Mouse (Mus musculus) ovary, adult 18-20 months (tissue): ENCODE measurements around the gene Ghrh.
"Not testable (repeated sequence)": the region's sequence is repeated elsewhere in the genome, so short reads cannot be mapped to it uniquely, and the experiment has no call there.

Source experiments
- DNase-seq: peaks from one replicate; pipeline ENCODE4 v3.0.0; 2022; ENCODE audit warnings: low spot score, mixed read lengths

Gene Ghrh

GRCm38 (mm10) chr2:157347361-157348159 is at the start of gene Ghrh:
TSS of gene Ghrh (minus strand) at chr2:157347506.
- DNase-seq: no peak

DNA sequence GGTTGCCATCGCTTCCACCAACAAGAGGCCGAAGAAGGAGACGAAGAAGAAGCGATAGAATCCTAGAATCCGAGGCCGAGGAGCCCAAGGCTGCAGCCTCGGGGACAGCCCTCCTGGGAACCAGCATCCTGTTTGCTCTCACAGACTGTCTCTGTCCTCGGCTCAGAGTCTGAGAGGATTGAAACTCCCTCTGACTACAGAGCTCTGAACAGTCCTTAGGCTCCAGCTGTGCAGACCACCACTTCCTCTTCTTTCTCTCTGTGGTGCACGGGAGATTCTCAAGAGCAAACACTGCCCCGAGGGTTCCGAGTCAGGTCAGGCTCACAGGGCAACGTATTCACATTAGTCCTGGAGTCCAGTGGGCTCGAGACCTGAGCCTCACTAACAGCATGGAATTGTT is 48.7 kb upstream of the Ghrh start:
- DNase-seq: no peak

GRCm38 (mm10) chr2:157395371-157395770 is 48.1 kb upstream of the Ghrh start:
- DNase-seq: no peak

GRCm38 (mm10) chr2:157394868-157395267 is 47.6 kb upstream of the Ghrh start:
- no peak for DNase-seq

DNA sequence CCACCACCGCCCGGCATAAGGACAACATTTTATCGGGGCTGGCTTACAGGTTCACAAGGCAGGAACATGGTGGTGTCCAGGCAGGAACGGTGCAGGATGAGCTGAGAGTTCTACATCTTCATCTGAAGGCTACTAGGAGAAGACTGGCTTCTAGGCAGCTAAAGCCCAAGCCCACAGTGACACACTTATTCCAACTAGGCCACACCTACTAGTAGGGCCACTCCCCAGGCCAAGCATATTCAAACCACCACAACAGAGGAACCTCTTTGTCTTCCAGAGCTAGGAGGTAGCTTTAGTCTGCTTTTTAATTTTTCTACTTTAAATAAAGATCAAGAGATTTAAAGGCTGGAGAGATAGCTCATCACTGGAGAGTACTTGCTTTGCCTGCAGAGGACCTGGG is 46.2 kb upstream of the Ghrh start:
- no peak for DNase-seq

- no peak for DNase-seq
Observed at GRCm38 (mm10) chr2:157392331-157392730, 45.0 kb upstream of the Ghrh start.

DNA sequence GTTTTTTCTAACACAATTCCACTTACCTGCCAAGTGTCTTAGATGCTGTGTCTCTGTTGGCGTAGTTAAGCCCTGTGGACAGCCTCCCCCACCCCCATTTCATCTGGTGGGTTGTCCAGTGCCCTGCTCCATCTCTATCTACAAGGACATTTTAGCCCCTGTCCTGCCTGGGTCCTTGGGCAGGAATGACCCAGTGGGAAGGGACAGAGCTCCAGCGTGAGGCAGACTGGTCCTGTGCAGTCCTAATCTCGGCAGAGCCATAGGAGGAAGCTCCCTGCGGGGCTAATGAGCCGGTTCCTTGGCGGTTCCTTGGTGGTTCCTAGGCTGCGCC is 42.2 kb upstream of the Ghrh start:
- no peak for DNase-seq

GRCm38 (mm10) chr2:157388901-157389590 is 41.7 kb upstream of the Ghrh start:
- DNase-seq: not testable (repeated sequence)

GRCm38 (mm10) chr2:157384836-157385235 is 37.5 kb upstream of the Ghrh start:
- DNase-seq: no peak

- no peak for DNase-seq
Observed at GRCm38 (mm10) chr2:157376995-157377394, 29.7 kb upstream of the Ghrh start.

DNA sequence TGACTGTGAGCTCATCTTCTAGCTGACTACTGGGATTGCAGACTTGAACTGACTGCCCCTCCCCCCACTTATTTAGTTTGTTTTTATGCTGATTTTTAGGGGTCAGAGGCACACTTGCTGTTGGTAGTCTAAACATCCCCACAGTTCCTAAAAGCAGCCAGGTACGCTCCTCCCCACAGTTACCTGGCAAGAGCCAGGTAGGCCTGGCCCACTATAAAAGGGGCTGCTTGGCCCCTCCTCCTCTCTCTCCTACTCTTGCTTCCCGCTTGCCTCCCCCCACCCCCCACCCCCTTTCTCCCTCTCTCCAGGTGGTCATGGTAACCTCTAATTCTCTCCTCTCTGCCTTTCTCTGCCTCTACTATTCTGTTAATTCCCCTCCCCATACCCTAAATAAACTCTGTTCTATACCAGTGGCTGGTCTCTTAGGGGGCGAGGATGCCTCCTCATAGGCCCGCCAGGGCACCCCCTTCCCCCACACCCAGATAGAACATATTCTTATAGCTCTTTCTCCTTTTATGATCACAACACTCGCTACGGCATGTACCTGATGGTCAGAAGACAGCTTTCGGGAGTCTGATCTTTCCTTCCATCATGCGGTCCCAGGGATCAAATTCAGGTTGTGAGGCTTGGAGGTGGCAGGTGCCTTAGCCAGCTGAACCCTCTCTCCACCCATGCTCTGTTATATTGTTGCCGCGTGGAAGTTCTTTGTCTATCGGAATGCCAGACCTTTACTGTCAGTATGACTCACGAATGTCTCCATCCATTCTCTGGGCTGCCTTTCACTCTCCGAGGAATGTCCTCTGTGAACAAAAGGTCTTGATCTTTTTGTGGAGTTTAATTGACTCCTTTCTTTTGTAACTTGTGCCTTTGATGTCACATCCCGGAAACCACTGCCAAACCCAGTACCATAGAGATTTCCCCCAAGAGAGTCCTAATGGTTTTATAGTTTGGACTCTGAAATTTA is 28.8 kb upstream of the Ghrh start:
- DNase-seq: no peak

GRCm38 (mm10) chr2:157375051-157375450 is 27.7 kb upstream of the Ghrh start:
- DNase-seq: no peak

- no peak for DNase-seq
Observed at GRCm38 (mm10) chr2:157373681-157374080, 26.4 kb upstream of the Ghrh start.

DNA sequence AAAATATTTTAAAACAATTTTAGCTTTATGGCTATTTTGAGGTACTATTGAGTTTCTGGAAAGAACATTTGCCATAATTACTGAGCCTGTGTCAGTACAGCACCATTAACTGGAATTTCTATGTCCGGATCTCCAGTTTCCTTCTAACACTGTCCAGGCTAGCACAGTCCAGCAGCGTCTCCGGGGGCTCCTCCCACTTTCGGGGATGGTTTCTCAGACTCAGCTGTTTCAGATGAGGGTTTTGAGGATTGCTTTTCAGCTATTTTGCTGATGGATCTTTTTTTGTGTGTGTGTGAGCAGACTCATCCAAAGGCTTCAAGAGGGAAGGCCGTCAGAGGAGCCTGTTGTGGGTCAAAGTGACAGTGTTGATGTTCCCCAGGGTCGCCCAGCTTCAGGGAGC is 24.4 kb upstream of the Ghrh start:
- DNase-seq: no peak

DNA sequence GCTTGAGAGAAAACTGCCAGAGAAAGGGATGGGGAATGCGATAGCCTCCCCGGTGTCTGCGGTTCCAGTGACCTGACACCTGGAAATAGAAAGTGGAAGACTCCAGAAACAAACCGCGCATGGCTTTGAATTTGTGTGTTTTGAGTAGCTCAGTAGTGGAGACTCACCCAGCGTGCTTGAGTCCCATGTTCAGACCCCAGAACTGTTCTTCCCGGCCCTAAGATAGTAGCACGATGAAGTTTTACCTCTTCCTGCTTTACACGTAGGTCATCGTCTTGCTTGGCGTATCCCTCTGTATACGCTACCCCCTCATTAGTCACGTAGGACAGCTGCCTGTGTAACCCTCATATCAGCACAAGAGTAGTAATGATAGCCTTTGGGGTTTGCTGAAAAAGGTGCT is 20.7 kb upstream of the Ghrh start:
- DNase-seq: no peak

DNA sequence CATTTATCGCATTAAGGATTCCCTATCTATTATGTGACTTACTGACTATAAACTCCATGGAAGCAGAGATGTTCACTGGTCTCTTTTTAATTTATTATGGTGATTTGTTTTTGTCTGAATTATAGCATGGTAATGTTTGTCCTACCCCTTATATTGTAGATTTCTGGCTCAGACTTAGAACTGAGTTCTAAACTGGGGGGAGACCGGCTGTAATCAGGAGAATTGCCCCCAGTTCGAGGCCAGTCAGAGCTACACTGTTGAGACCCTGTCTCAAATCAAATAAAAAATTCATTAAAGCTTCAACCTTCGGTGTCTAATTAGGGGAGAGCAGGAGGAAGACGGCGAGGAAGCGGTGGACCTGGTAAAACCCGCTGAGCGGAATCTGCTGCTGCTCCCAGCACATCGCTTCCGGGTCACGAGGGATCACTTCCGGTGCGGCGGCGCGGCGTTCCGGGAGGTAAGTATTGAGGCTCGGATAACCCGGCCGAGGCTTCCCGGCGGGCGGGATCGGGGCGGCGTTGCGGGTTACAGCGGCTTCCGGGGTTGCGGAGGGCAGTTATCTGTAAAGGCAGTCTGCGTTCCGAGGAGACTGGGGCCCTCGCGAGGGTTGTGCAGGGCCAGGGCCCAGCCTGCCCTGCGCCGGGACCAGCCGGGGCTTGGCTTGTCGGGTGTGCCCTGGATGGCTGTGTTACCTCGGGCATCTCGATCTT is 20.0 kb upstream of the Ghrh start, which contains the start of gene Manbal:
TSS of gene Manbal (plus strand) at position 411 of the 710 bp plus-strand sequence.
- peak; percentile 86 for DNase-seq

- no peak for DNase-seq
Observed at GRCm38 (mm10) chr2:157366762-157367161, 19.5 kb upstream of the Ghrh start.

DNA sequence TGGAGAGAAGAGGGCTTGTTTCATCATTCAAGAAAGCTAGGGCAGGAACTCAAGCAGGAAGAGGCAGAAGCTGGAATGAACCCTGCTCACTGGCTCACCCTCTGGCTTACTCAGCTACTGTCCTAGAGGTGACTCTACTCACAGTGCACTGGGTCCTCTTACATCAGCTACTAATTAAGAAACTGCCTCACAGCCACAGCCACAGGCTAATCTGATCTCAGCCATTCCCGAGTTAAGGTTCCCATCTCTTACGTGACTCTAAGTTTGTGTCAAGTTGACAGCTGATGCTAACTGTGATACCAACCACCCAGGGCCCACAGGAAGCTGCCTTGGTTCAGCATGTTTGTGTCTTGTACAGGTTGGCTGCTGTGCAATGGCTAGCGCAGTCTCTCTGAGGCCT is 15.7 kb upstream of the Ghrh start:
- DNase-seq: no peak

DNA sequence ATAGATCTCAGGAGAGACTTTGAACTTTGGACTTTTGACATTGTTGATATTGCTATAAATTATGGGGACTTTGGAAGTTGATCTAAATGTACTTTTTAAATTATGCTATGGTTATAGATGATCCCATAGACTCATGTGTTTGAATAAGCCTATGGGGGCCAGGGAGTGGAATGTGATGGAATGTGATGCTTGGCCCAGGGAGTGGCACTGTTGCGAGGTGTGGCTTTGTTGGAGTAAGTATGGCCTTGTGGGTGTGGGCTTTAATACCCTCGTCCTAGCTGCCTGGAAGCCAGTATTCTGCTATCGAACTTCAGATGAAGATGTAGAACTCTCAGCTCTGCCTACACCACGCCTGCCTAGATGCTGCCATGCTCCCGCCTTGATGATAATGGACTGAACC is 12.7 kb upstream of the Ghrh start:
- DNase-seq: no peak

GRCm38 (mm10) chr2:157354106-157354505 is 6.8 kb upstream of the Ghrh start:
- DNase-seq: no peak

DNA sequence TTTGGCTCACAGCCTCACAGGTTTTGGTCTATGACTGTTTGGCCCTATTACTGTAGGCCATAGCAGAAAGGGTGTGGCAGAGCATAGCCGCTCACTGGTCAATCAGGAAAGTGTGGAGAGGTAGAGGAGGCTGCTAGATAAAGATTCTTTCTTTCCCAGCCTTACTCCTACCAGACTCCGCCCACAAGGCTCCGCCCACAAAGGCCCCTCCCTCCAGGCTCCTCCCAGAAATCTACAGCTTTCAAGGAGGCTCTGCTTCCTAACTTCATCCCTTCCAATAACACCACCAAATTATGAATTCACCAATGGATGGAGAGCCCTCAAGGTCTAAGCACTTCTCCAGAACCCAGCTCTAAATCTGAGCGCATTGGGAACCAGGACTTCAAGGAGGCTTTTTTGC is 5.9 kb upstream of the Ghrh start:
- no peak for DNase-seq
